Mouse (Mus musculus) embryonic facial prominence, embryonic 11.5 days (tissue): ENCODE results near the gene Catip. TPM values are rescaled to one million over a fixed set of nuclear protein-coding genes. Genes with fewer than 3 reads are reported as not detected.
"Not testable (repeated sequence)": the region's sequence is repeated elsewhere in the genome, so short reads cannot be mapped to it uniquely, and the experiment has no call there.

Experiments
- ATAC-seq: fragments of 200-750 bp; cut with Nextera tagmentation; replicated peaks from 2 replicates; pipeline ENCODE4 v1.8.0; 2017; ENCODE audit warnings: low read depth; ENCODE audit not compliant: insufficient number of reproducible peaks, low FRiP score, low TSS enrichment
- DNase-seq: peaks from one replicate; pipeline ENCODE4 v3.0.0-alpha.2; 2015; ENCODE audit warnings: low spot score
- H3K27ac ChIP-seq: fragments of 300-500 bp; sonication (generic); replicated peaks from 2 replicates; pipeline ENCODE4 v1.5.1; 2014; ENCODE audit warnings: mild to moderate bottlenecking, low read depth, low read length, control low read depth
- H3K27me3 ChIP-seq: fragments of 300-500 bp; sonication (generic); 2 replicates; pipeline ENCODE4 v1.6.1; 2014; ENCODE audit warnings: mild to moderate bottlenecking, low read length, moderate library complexity, mixed read lengths; ENCODE audit not compliant: control insufficient read depth, insufficient read depth
- H3K36me3 ChIP-seq: fragments of 300-500 bp; sonication (generic); replicated peaks from 2 replicates; pipeline ENCODE4 v1.6.1; 2014; ENCODE audit warnings: low read depth, mild to moderate bottlenecking, low read length, moderate library complexity, mixed read lengths; ENCODE audit not compliant: control insufficient read depth, insufficient read depth
- H3K4me1 ChIP-seq: fragments of 300-500 bp; sonication (generic); 2 replicates; pipeline ENCODE4 v1.6.1; 2014; ENCODE audit warnings: low read length, mixed read lengths; ENCODE audit not compliant: control insufficient read depth, insufficient read depth
- H3K4me2 ChIP-seq: fragments of 300-500 bp; sonication (generic); 2 replicates; pipeline ENCODE4 v1.6.1; 2014; ENCODE audit warnings: low read depth, mild to moderate bottlenecking, control low read depth, low read length, moderate library complexity
- H3K4me3 ChIP-seq: fragments of 300-500 bp; sonication (generic); 2 replicates; pipeline ENCODE4 v1.5.1; 2014; ENCODE audit warnings: low read depth, low read length, control low read depth
- H3K9ac ChIP-seq: fragments of 300-500 bp; sonication (generic); replicated peaks from 2 replicates; pipeline ENCODE4 v1.6.1; 2014; ENCODE audit warnings: mild to moderate bottlenecking, control low read depth, low read length
- H3K9me3 ChIP-seq: fragments of 300-500 bp; sonication (generic); replicated peaks from 2 replicates; pipeline ENCODE4 v1.6.1; 2016; ENCODE audit warnings: mild to moderate bottlenecking, low read length, inconsistent platforms, mixed read lengths; ENCODE audit not compliant: control insufficient read depth
- WGBS: fragments of 180-500 bp; shearing (Covaris S2); extraction: QIAGEN DNeasy Blood & Tissue Kit; methylation state at CpG from one replicate; pipeline ENCODE4 v1.1.7; 2014; 5-methylcytosine and 5-hydroxymethylcytosine counted together
- polyA plus RNA-seq: library from polyadenylated mRNA; unstranded; fragments of >200 nt; fragmentation: Nextera tagmentation; extraction: Ambion mirVana; gene quantifications from 2 replicates; pipeline ENCODE4 v1.2.1, GENCODE M21; 2014

Gene Catip
- polyA plus RNA-seq, 1 experiment from 2014 or later, result 0.22 TPM

- Histone ChIP-seq H3K9ac (peak overlapping the region; percentile 96), H3K36me3 (peaks cover 8% of the 10 kb centered on the region), H3K27ac (no peak overlapping the region), H3K9me3 (no peaks in the 10 kb centered on the region), H3K27me3 (peaks cover 2% of the 10 kb centered on the region; the same call in 1 of the 2 replicates), H3K4me2 (peak overlapping the region; percentile 97), H3K4me1 (peaks cover 3% of the 10 kb centered on the region; the same call in 1 of the 2 replicates), H3K4me3 (peak overlapping the region; percentile 98)
- 44% methylated on average over 7 of the region's 7 CpGs for WGBS
- ATAC-seq (no peak), DNase-seq (no peak)
These were observed 31.1 kb downstream of the Catip start for GRCm38 (mm10) chr1:74393010-74393409.

- H3K4me1 ChIP-seq, result peaks cover 3% of the 10 kb centered on the region; the same call in 1 of the 2 replicates
- peaks cover 8% of the 10 kb centered on the region for H3K36me3 ChIP-seq
- 88% methylated on average over 9 of the region's 9 CpGs for WGBS
- no peak overlapping the region for H3K4me2 ChIP-seq
- H3K9me3 ChIP-seq, result no peaks in the 10 kb centered on the region
- H3K27ac ChIP-seq, result no peak overlapping the region
- ATAC-seq (no peak), DNase-seq (no peak)
- peaks cover 2% of the 10 kb centered on the region; the same call in 1 of the 2 replicates for H3K27me3 ChIP-seq
- no peak overlapping the region; the same call in 1 of the 2 replicates for H3K4me3 ChIP-seq
- no peak overlapping the region for H3K9ac ChIP-seq
These were observed 31.8 kb downstream of the Catip start for GRCm38 (mm10) chr1:74393697-74394096.

- WGBS, result 92% methylated on average over 9 of the region's 9 CpGs
- Histone ChIP-seq H3K36me3 (peaks cover 8% of the 10 kb centered on the region), H3K9ac (no peak overlapping the region), H3K4me3 (no peak overlapping the region), H3K4me2 (no peak overlapping the region), H3K9me3 (no peaks in the 10 kb centered on the region), H3K27ac (no peak overlapping the region), H3K27me3 (peaks cover 2% of the 10 kb centered on the region; the same call in 1 of the 2 replicates), H3K4me1 (peaks cover 3% of the 10 kb centered on the region; the same call in 1 of the 2 replicates)
- DNase-seq (no peak), ATAC-seq (no peak)
These were observed 32.4 kb downstream of the Catip start for GRCm38 (mm10) chr1:74394311-74394710.

GRCm38 (mm10) chr1:74394858-74395257, 33.0 kb downstream of the Catip start:
- H3K9me3 ChIP-seq, result no peaks in the 10 kb centered on the region
- H3K9ac ChIP-seq, result no peak overlapping the region
- peaks cover 8% of the 10 kb centered on the region for H3K36me3 ChIP-seq
- no peaks in the 10 kb centered on the region for H3K27me3 ChIP-seq
- WGBS, result 91% methylated on average over 15 of the region's 15 CpGs
- H3K4me3 ChIP-seq, result no peak overlapping the region
- no peak for DNase-seq
- ATAC-seq, result no peak
- H3K4me1 ChIP-seq, result peaks cover 3% of the 10 kb centered on the region; the same call in 1 of the 2 replicates
- H3K4me2 ChIP-seq, result no peak overlapping the region
- no peak overlapping the region for H3K27ac ChIP-seq

- Histone ChIP-seq H3K27ac (no peak overlapping the region), H3K4me1 (no peaks in the 10 kb centered on the region), H3K27me3 (no peaks in the 10 kb centered on the region), H3K36me3 (peaks cover 8% of the 10 kb centered on the region), H3K9ac (no peak overlapping the region), H3K4me3 (no peak overlapping the region), H3K9me3 (no peaks in the 10 kb centered on the region), H3K4me2 (no peak overlapping the region)
- DNase-seq, result no peak
- no peak for ATAC-seq
- WGBS, result 83% methylated on average over 13 of the region's 13 CpGs
These were observed 33.4 kb downstream of the Catip start for GRCm38 (mm10) chr1:74395290-74395689.

GRCm38 (mm10) chr1:74396456-74397222, 34.7 kb downstream of the Catip start:
- H3K4me1 ChIP-seq, H3K9me3 ChIP-seq, H3K27me3 ChIP-seq, ATAC-seq, H3K27ac ChIP-seq, H3K9ac ChIP-seq, H3K36me3 ChIP-seq: not testable (repeated sequence)
- peak overlapping the region; percentile 64 for H3K4me2 ChIP-seq
- peak; percentile 30 for DNase-seq
- H3K4me3 ChIP-seq, result peak overlapping the region; percentile 22; the same call in 1 of the 2 replicates
- WGBS, result 5% methylated on average over 11 of the region's 12 CpGs

GRCm38 (mm10) chr1:74397268-74397918, 35.5 kb downstream of the Catip start:
- Histone ChIP-seq H3K4me1 (no peaks in the 10 kb centered on the region), H3K27ac (0 out of 2 replicates have a peak overlapping the region, but pooled peaks have one; percentile 57), H3K27me3 (no peaks in the 10 kb centered on the region), H3K9ac (peak overlapping the region; percentile 58), H3K36me3 (peaks cover 8% of the 10 kb centered on the region), H3K4me2 (peak overlapping the region; percentile 64), H3K4me3 (peak overlapping the region; percentile 22), H3K9me3 (no peaks in the 10 kb centered on the region)
- WGBS, result under 1% methylated on average over 41 of the region's 41 CpGs
- ATAC-seq (peak; percentile 89), DNase-seq (peak; percentile 98)
